Mouse (Mus musculus) megakaryocyte, embryonic 14.5 days (primary cell): ENCODE measurements around the gene Zbtb9.

Experiments used
- FLI1 ChIP-seq: IDR thresholded peaks from 2 replicates; pipeline ENCODE4 v1.6.1; 2012; ENCODE audit warnings: low read length, inconsistent platforms, mixed read lengths
- GATA1 ChIP-seq: IDR thresholded peaks from 3 replicates; pipeline ENCODE4 v1.6.1; 2012; ENCODE audit warnings: mixed read lengths, low read length, inconsistent platforms, borderline replicate concordance

GRCm38 (mm10) chr17:26970221-26970620 lies 2.7 kb upstream of the Zbtb9 start:
- TF ChIP-seq GATA1 (no peak), FLI1 (no peak)
